Mouse (Mus musculus) cerebellum, postnatal 25 days (tissue): ENCODE measurements around the gene Phf3.
"Not testable (repeated sequence)": the region's sequence is repeated elsewhere in the genome, so short reads cannot be mapped to it uniquely, and the experiment has no call there.

Experiments
- DNase-seq, 2 experiments: peaks; one replicate each; pipeline ENCODE4 v3.0.0; 2021; ENCODE audit warnings: mixed read lengths in 2 of 2

Phf3 gene

GRCm38 (mm10) chr1:30819414-30819813 lies 54.3 kb downstream of the Phf3 start:
- DNase-seq, result no peak

- DNase-seq, result no peak
These were observed 58.1 kb downstream of the Phf3 start for GRCm38 (mm10) chr1:30815609-30816008.

- no peak for DNase-seq
These were observed 58.7 kb downstream of the Phf3 start for GRCm38 (mm10) chr1:30814987-30815386.

GRCm38 (mm10) chr1:30808101-30808699 lies 65.5 kb downstream of the Phf3 start:
- no peak for DNase-seq

GRCm38 (mm10) chr1:30805688-30806285 lies 67.9 kb downstream of the Phf3 start:
- DNase-seq, result no peak

GRCm38 (mm10) chr1:30804919-30805318 lies 68.8 kb downstream of the Phf3 start:
- no peak for DNase-seq

GRCm38 (mm10) chr1:30801911-30802310 lies 71.8 kb downstream of the Phf3 start:
- no peak for DNase-seq

GRCm38 (mm10) chr1:30799277-30799834 lies 74.4 kb downstream of the Phf3 start:
- no peak for DNase-seq

- no peak for DNase-seq
These were observed 79.1 kb downstream of the Phf3 start for GRCm38 (mm10) chr1:30794606-30795005.

- no peak for DNase-seq
These were observed 80.3 kb downstream of the Phf3 start for GRCm38 (mm10) chr1:30793357-30793883.

- no peak for DNase-seq
These were observed 80.8 kb downstream of the Phf3 start for GRCm38 (mm10) chr1:30792935-30793334.

GRCm38 (mm10) chr1:30790220-30790619 lies 83.5 kb downstream of the Phf3 start:
- no peak for DNase-seq

- no peak for DNase-seq
These were observed 84.0 kb downstream of the Phf3 start for GRCm38 (mm10) chr1:30789689-30790088.

- DNase-seq, result no peak
These were observed 84.7 kb downstream of the Phf3 start for GRCm38 (mm10) chr1:30789001-30789400.

GRCm38 (mm10) chr1:30786583-30786982 lies 87.1 kb downstream of the Phf3 start:
- DNase-seq, result no peak

GRCm38 (mm10) chr1:30783741-30784140 lies 90.0 kb downstream of the Phf3 start:
- DNase-seq, result no peak

- DNase-seq, result peak in 1 of 2 experiments; percentile 48
These were observed 93.4 kb downstream of the Phf3 start for GRCm38 (mm10) chr1:30780293-30780692.

- no peak for DNase-seq
These were observed 94.2 kb downstream of the Phf3 start for GRCm38 (mm10) chr1:30779562-30779961.

GRCm38 (mm10) chr1:30778374-30779005 lies 95.2 kb downstream of the Phf3 start:
- peak in 1 of 2 experiments; percentile 40 for DNase-seq

- DNase-seq, result no peak
These were observed 97.5 kb downstream of the Phf3 start for GRCm38 (mm10) chr1:30776196-30776595.

- DNase-seq, result peak in 1 of 2 experiments; percentile 19
These were observed 100.1 kb downstream of the Phf3 start for GRCm38 (mm10) chr1:30773662-30774061.

- peak; percentile 34 to 53 for DNase-seq
These were observed 100.9 kb downstream of the Phf3 start for GRCm38 (mm10) chr1:30772851-30773250.

GRCm38 (mm10) chr1:30771772-30772171 lies 101.9 kb downstream of the Phf3 start:
- peak in 1 of 2 experiments; percentile 19 for DNase-seq

GRCm38 (mm10) chr1:30770599-30770998 lies 103.1 kb downstream of the Phf3 start:
- not testable (repeated sequence) for DNase-seq
